Mouse (Mus musculus): ENCODE results near the gene Chst8. TPM values are rescaled to one million over a fixed set of nuclear protein-coding genes. Genes with fewer than 3 reads are reported as not detected.

The Chst8 gene
- polyA plus RNA-seq, 1 experiment from 2014 or later: 9.7 TPM

GRCm38 (mm10) chr7:34643329-34643728 lies 169.2 kb downstream of the Chst8 start:
- no peak overlapping the region for H3K4me3 ChIP-seq (ENCODE audit: low read depth, low read length)
- 89% methylated on average over 6 of the region's 6 CpGs for WGBS
- no peak overlapping the region for H3K9ac ChIP-seq (replicated peaks; ENCODE audit: low read depth, low read length)
- H3K4me1 ChIP-seq (ENCODE audit: control insufficient read depth, insufficient read depth, low read length): peaks cover 11% of the 10 kb centered on the region; the same call in 1 of the 2 replicates
- H3K36me3 ChIP-seq (ENCODE audit: control insufficient read depth, insufficient read depth, low read length): peaks cover 36% of the 10 kb centered on the region
- no peak overlapping the region for H3K4me2 ChIP-seq (ENCODE audit: low read depth, low read length)
- H3K27me3 ChIP-seq (ENCODE audit: control insufficient read depth, insufficient read depth, low read length): no peaks in the 10 kb centered on the region
- ATAC-seq (ENCODE audit: low read depth): no peak
- no peaks in the 10 kb centered on the region for H3K9me3 ChIP-seq (ENCODE audit: control insufficient read depth, low read length)
- H3K27ac ChIP-seq (ENCODE audit: low read depth, low read length): no peak overlapping the region

GRCm38 (mm10) chr7:34641968-34642367 lies 170.5 kb downstream of the Chst8 start:
- no peak for ATAC-seq (ENCODE audit: low read depth)
- Histone ChIP-seq H3K4me1 (ENCODE audit: control insufficient read depth, insufficient read depth, low read length) (0 out of 2 replicates have a peak, but pooled peaks cover 5% of the 10 kb centered on the region), H3K27ac (ENCODE audit: low read depth, low read length) (no peak overlapping the region), H3K4me2 (ENCODE audit: low read depth, low read length) (no peak overlapping the region), H3K9ac (replicated peaks; ENCODE audit: low read depth, low read length) (no peak overlapping the region), H3K4me3 (ENCODE audit: low read depth, low read length) (no peak overlapping the region), H3K36me3 (ENCODE audit: control insufficient read depth, insufficient read depth, low read length) (peaks cover 34% of the 10 kb centered on the region), H3K9me3 (ENCODE audit: control insufficient read depth, low read length) (no peaks in the 10 kb centered on the region), H3K27me3 (ENCODE audit: control insufficient read depth, insufficient read depth, low read length) (no peaks in the 10 kb centered on the region)
- 90% methylated on average over 13 of the region's 13 CpGs for WGBS

GRCm38 (mm10) chr7:34639798-34640197 lies 172.7 kb downstream of the Chst8 start:
- no peak overlapping the region for H3K4me2 ChIP-seq (ENCODE audit: low read depth, low read length)
- H3K9ac ChIP-seq (replicated peaks; ENCODE audit: low read depth, low read length): no peak overlapping the region
- H3K4me3 ChIP-seq (ENCODE audit: low read depth, low read length): no peak overlapping the region
- H3K4me1 ChIP-seq (ENCODE audit: control insufficient read depth, insufficient read depth, low read length): 0 out of 2 replicates have a peak, but pooled peaks cover 3% of the 10 kb centered on the region
- WGBS: 88% methylated on average over 11 of the region's 11 CpGs
- no peak for ATAC-seq (ENCODE audit: low read depth)
- no peaks in the 10 kb centered on the region for H3K27me3 ChIP-seq (ENCODE audit: control insufficient read depth, insufficient read depth, low read length)
- no peaks in the 10 kb centered on the region for H3K9me3 ChIP-seq (ENCODE audit: control insufficient read depth, low read length)
- peaks cover 33% of the 10 kb centered on the region for H3K36me3 ChIP-seq (ENCODE audit: control insufficient read depth, insufficient read depth, low read length)
- H3K27ac ChIP-seq (ENCODE audit: low read depth, low read length): no peak overlapping the region

GRCm38 (mm10) chr7:34636661-34637060 lies 175.8 kb downstream of the Chst8 start:
- no peak for ATAC-seq (ENCODE audit: low read depth)
- no peak overlapping the region for H3K9ac ChIP-seq (replicated peaks; ENCODE audit: low read depth, low read length)
- H3K4me3 ChIP-seq (ENCODE audit: low read depth, low read length): no peak overlapping the region
- H3K36me3 ChIP-seq (ENCODE audit: control insufficient read depth, insufficient read depth, low read length): peaks cover 19% of the 10 kb centered on the region
- no peaks in the 10 kb centered on the region for H3K27me3 ChIP-seq (ENCODE audit: control insufficient read depth, insufficient read depth, low read length)
- WGBS: 70% methylated on average over 4 of the region's 4 CpGs
- no peak overlapping the region for H3K27ac ChIP-seq (ENCODE audit: low read depth, low read length)
- H3K4me1 ChIP-seq (ENCODE audit: control insufficient read depth, insufficient read depth, low read length): no peaks in the 10 kb centered on the region
- H3K4me2 ChIP-seq (ENCODE audit: low read depth, low read length): no peak overlapping the region
- no peaks in the 10 kb centered on the region for H3K9me3 ChIP-seq (ENCODE audit: control insufficient read depth, low read length)

GRCm38 (mm10) chr7:34632966-34633742 lies 179.4 kb downstream of the Chst8 start:
- WGBS: 81% methylated on average over 10 of the region's 10 CpGs
- Histone ChIP-seq H3K27me3 (ENCODE audit: control insufficient read depth, insufficient read depth, low read length) (no peaks in the 10 kb centered on the region), H3K9me3 (ENCODE audit: control insufficient read depth, low read length) (no peaks in the 10 kb centered on the region), H3K4me1 (ENCODE audit: control insufficient read depth, insufficient read depth, low read length) (peaks cover 7% of the 10 kb centered on the region; the same call in 1 of the 2 replicates), H3K9ac (replicated peaks; ENCODE audit: low read depth, low read length) (no peak overlapping the region), H3K4me3 (ENCODE audit: low read depth, low read length) (no peak overlapping the region), H3K36me3 (ENCODE audit: control insufficient read depth, insufficient read depth, low read length) (no peaks in the 10 kb centered on the region), H3K27ac (ENCODE audit: low read depth, low read length) (no peak overlapping the region), H3K4me2 (ENCODE audit: low read depth, low read length) (no peak overlapping the region)
- ATAC-seq (ENCODE audit: low read depth): no peak

GRCm38 (mm10) chr7:34630211-34631085 lies 182.1 kb downstream of the Chst8 start:
- H3K9ac ChIP-seq (replicated peaks; ENCODE audit: low read depth, low read length): peak overlapping the region; percentile 47; the same call in 1 of the 2 replicates
- under 1% methylated on average over 33 of the region's 34 CpGs for WGBS
- peak overlapping the region; percentile 24 for H3K4me3 ChIP-seq (ENCODE audit: low read depth, low read length)
- peak overlapping the region; percentile 52 for H3K4me2 ChIP-seq (ENCODE audit: low read depth, low read length)
- peak overlapping the region; percentile 46; the same call in 1 of the 2 replicates for H3K27ac ChIP-seq (ENCODE audit: low read depth, low read length)
- ATAC-seq (ENCODE audit: low read depth): peak; percentile 80
- peaks cover 7% of the 10 kb centered on the region; the same call in 1 of the 2 replicates for H3K4me1 ChIP-seq (ENCODE audit: control insufficient read depth, insufficient read depth, low read length)
- no peaks in the 10 kb centered on the region for H3K27me3 ChIP-seq (ENCODE audit: control insufficient read depth, insufficient read depth, low read length)
- no peaks in the 10 kb centered on the region for H3K36me3 ChIP-seq (ENCODE audit: control insufficient read depth, insufficient read depth, low read length)
- no peaks in the 10 kb centered on the region for H3K9me3 ChIP-seq (ENCODE audit: control insufficient read depth, low read length)

- 37% methylated on average over 8 of the region's 8 CpGs for WGBS
- H3K4me3 ChIP-seq (ENCODE audit: low read depth, low read length): 0 out of 2 replicates have a peak overlapping the region, but pooled peaks have one; percentile 24
- H3K4me2 ChIP-seq (ENCODE audit: low read depth, low read length): peak overlapping the region; percentile 52
- peaks cover 7% of the 10 kb centered on the region; the same call in 1 of the 2 replicates for H3K4me1 ChIP-seq (ENCODE audit: control insufficient read depth, insufficient read depth, low read length)
- H3K36me3 ChIP-seq (ENCODE audit: control insufficient read depth, insufficient read depth, low read length): no peaks in the 10 kb centered on the region
- no peaks in the 10 kb centered on the region for H3K27me3 ChIP-seq (ENCODE audit: control insufficient read depth, insufficient read depth, low read length)
- ATAC-seq (ENCODE audit: low read depth): peak; percentile 9; the same call in 1 of the 2 replicates
- H3K9ac ChIP-seq (replicated peaks; ENCODE audit: low read depth, low read length): peak overlapping the region; percentile 47; the same call in 1 of the 2 replicates
- no peaks in the 10 kb centered on the region for H3K9me3 ChIP-seq (ENCODE audit: control insufficient read depth, low read length)
- peak overlapping the region; percentile 46; the same call in 1 of the 2 replicates for H3K27ac ChIP-seq (ENCODE audit: low read depth, low read length)
Observed at GRCm38 (mm10) chr7:34629702-34630210, 182.8 kb downstream of the Chst8 start.

Measured in neural tube, embryonic 14.5 days (tissue).